ENCODE assay signal across 25 mouse cellular contexts in the genomic region with DNA sequence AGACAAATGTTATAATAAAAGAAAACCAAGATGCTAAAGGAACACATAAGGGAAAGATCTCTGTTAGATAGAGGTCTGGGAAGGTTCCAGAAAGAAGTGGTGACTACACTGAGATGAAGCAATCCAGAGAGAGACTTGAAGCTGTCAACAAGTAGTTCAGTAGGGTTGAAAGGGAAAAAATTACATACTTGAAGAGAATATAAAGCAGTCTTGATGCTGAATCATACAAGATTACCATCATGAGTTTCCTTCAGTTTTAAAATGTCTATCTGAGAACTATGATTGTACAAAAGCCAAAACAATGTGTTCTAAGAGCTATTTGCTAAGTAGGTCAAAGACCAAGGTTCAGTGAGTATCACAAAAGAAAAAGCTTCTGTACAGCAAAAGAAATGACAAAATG. TPM values are rescaled to one million over a fixed set of nuclear protein-coding genes. Genes with fewer than 3 reads are reported as not detected.
DNase-seq lines count a peak whose midpoint lies in the region; ATAC-seq and TF ChIP-seq lines count a peak whose summit lies in the region.
"Had no signal": no experiment of that assay in that cellular context is flagged by ENCODE, and none has a peak within 500 bp of the region (broad histone marks: within the 10 kb centered on the region; RNA-seq: fewer than 3 reads in every experiment).

No protein-coding gene starts in this region.

- no peak for ATAC-seq in liver, embryonic 12.5 days
- ATAC-seq in midbrain, embryonic 11.5 days (ENCODE audit: low FRiP score), result no peak
- ATAC-seq: CD4-positive, CD25-positive, alpha-beta regulatory T cell, adult 4 months; forebrain, embryonic 13.5 days; forebrain, embryonic 15.5 days; forebrain, postnatal 0 days had no signal

- H3K9ac ChIP-seq in liver, adult 2 months (ENCODE audit: low read depth, low read length), result no peak overlapping the region
- H3K9ac ChIP-seq in liver, embryonic 12.5 days, result no peak overlapping the region
- H3K9ac ChIP-seq in midbrain, embryonic 11.5 days (ENCODE audit: low read length), result no peak overlapping the region
- H3K9ac ChIP-seq: embryonic facial prominence, embryonic 12.5 days; forebrain, embryonic 13.5 days; forebrain, embryonic 15.5 days; forebrain, postnatal 0 days had no signal

- no peaks in the 10 kb centered on the region for H3K36me3 ChIP-seq in kidney, adult 2 months (ENCODE audit: control insufficient read depth, insufficient read depth, low read length)
- no peaks in the 10 kb centered on the region for H3K36me3 ChIP-seq in liver, adult 2 months (ENCODE audit: control insufficient read depth, insufficient read depth, low read length)
- no peaks in the 10 kb centered on the region for H3K36me3 ChIP-seq in liver, embryonic 12.5 days
- H3K36me3 ChIP-seq in midbrain, embryonic 11.5 days (ENCODE audit: control insufficient read depth, insufficient read depth, low read length), result no peaks in the 10 kb centered on the region
- H3K36me3 ChIP-seq: embryonic facial prominence, embryonic 10.5 days; embryonic facial prominence, embryonic 12.5 days; forebrain, embryonic 15.5 days; G1E had no signal

- H3K9me3 ChIP-seq in liver, embryonic 12.5 days (replicated peaks), result no peaks in the 10 kb centered on the region
- no peaks in the 10 kb centered on the region for H3K9me3 ChIP-seq in midbrain, embryonic 11.5 days (ENCODE audit: control insufficient read depth, low read length)
- H3K9me3 ChIP-seq: embryonic facial prominence, embryonic 10.5 days; embryonic facial prominence, embryonic 12.5 days; forebrain, embryonic 13.5 days; forebrain, embryonic 15.5 days; G1E had no signal

- no peaks in the 10 kb centered on the region for H3K4me1 ChIP-seq in kidney, adult 2 months (ENCODE audit: control insufficient read depth, insufficient read depth, low read length)
- no peaks in the 10 kb centered on the region for H3K4me1 ChIP-seq in liver, adult 2 months (ENCODE audit: control insufficient read depth, insufficient read depth, low read length)
- no peaks in the 10 kb centered on the region for H3K4me1 ChIP-seq in liver, embryonic 12.5 days
- H3K4me1 ChIP-seq in midbrain, embryonic 11.5 days (ENCODE audit: control insufficient read depth, insufficient read depth, low read length), result no peaks in the 10 kb centered on the region
- H3K4me1 ChIP-seq: embryonic facial prominence, embryonic 10.5 days; embryonic facial prominence, embryonic 12.5 days; forebrain, embryonic 13.5 days; forebrain, embryonic 15.5 days had no signal

- no peak overlapping the region for H3K27ac ChIP-seq in kidney, adult 2 months (ENCODE audit: insufficient read depth, low read depth, low read length)
- H3K27ac ChIP-seq in liver, adult 2 months (replicated peaks; ENCODE audit: insufficient read depth, low read depth, low read length), result no peak overlapping the region
- H3K27ac ChIP-seq in liver, embryonic 12.5 days, result no peak overlapping the region
- H3K27ac ChIP-seq in midbrain, embryonic 11.5 days (ENCODE audit: low read depth, low read length), result no peak overlapping the region
- H3K27ac ChIP-seq: embryonic facial prominence, embryonic 10.5 days; embryonic facial prominence, embryonic 12.5 days; forebrain, embryonic 13.5 days; forebrain, embryonic 15.5 days had no signal

- TF ChIP-seq CTCF in kidney, adult 2 months (conservative IDR thresholded peaks at IDR 0.05; ENCODE audit: insufficient read depth, insufficient read length, low read depth, low read length), result no peak
- no peak for TF ChIP-seq CTCF in liver, adult 2 months (IDR thresholded peaks at IDR 0.05; ENCODE audit: low read depth, low read length)

- H3K4me3 ChIP-seq in kidney, adult 2 months (ENCODE audit: insufficient read depth, low read depth, low read length), result no peak overlapping the region
- no peak overlapping the region for H3K4me3 ChIP-seq in liver, adult 2 months (ENCODE audit: insufficient read depth, low read depth, low read length)
- no peak overlapping the region for H3K4me3 ChIP-seq in liver, embryonic 12.5 days
- no peak overlapping the region for H3K4me3 ChIP-seq in midbrain, embryonic 11.5 days (ENCODE audit: low read depth, low read length)
- H3K4me3 ChIP-seq: embryonic facial prominence, embryonic 10.5 days; embryonic facial prominence, embryonic 12.5 days; forebrain, embryonic 13.5 days; forebrain, embryonic 15.5 days had no signal

- no peak for TF ChIP-seq POLR2A in kidney, adult 2 months (IDR thresholded peaks at IDR 0.05; ENCODE audit: low read depth, low read length)
- TF ChIP-seq POLR2A in liver, adult 2 months (IDR thresholded peaks at IDR 0.05; ENCODE audit: extremely low read depth, insufficient read depth, low read length), result no peak

- DNase-seq in kidney, adult 2 months, result peak; percentile 7
- no peak for DNase-seq in kidney, adult 11 months
- DNase-seq in liver, adult 2 months (ENCODE audit: extremely low read depth, low read depth, low spot score), result peak; percentile 31
- DNase-seq in 3T3-L1 (ENCODE audit: low read depth, low spot score) (peak; percentile 44), NIH3T3 (ENCODE audit: low read depth) (peak; percentile 3)
- no peak for DNase-seq in midbrain, embryonic 11.5 days (ENCODE audit: low spot score, missing footprints)
- DNase-seq in right cerebral cortex, postnatal 36 days (ENCODE audit: low spot score in 2 of 2), result no peak
- DNase-seq: adrenal gland, adult 8-10 months; adrenal gland, postnatal 14 days; adrenal gland, postnatal 36 days; B cell, adult 2 months; cerebellum, adult 11-12 months; cerebellum, adult 2 months; cerebellum, adult 9-10 months; cerebellum, postnatal 10 days; cerebellum, postnatal 25 days; forebrain, postnatal 0 days had no signal

- no peak overlapping the region for H3K4me2 ChIP-seq in liver, embryonic 12.5 days
- H3K4me2 ChIP-seq in midbrain, embryonic 11.5 days, result no peak overlapping the region
- H3K4me2 ChIP-seq: embryonic facial prominence, embryonic 12.5 days; forebrain, embryonic 13.5 days; forebrain, embryonic 15.5 days had no signal

- no peaks in the 10 kb centered on the region for H3K79me2 ChIP-seq in liver, adult 2 months (ENCODE audit: control insufficient read depth, insufficient read depth, low read length)

- no peaks in the 10 kb centered on the region for H3K27me3 ChIP-seq in kidney, adult 2 months (replicated peaks; ENCODE audit: control insufficient read depth, insufficient read depth, low read length)
- H3K27me3 ChIP-seq in liver, adult 2 months (ENCODE audit: control insufficient read depth, insufficient read depth, low read length), result no peaks in the 10 kb centered on the region
- no peaks in the 10 kb centered on the region for H3K27me3 ChIP-seq in liver, embryonic 12.5 days (replicated peaks)
- no peaks in the 10 kb centered on the region for H3K27me3 ChIP-seq in midbrain, embryonic 11.5 days (ENCODE audit: control insufficient read depth, insufficient read depth, low read length)
- H3K27me3 ChIP-seq: CH12.LX; embryonic facial prominence, embryonic 12.5 days; forebrain, embryonic 13.5 days; forebrain, embryonic 15.5 days had no signal

RNA-seq across cellular contexts. Expression of gene Gab3, which starts 48.6 kb away (rescaled TPM):
- polyA plus RNA-seq in kidney, adult 2 months (2012; rRNA removed), result 0.43 and 0.66 TPM in 2 replicates
- total RNA-seq in liver, adult 2 months (2014; rRNA removed), result 0.28 and 0.40 TPM in 2 replicates
- 0.11 and 0.18 TPM in 2 replicates for polyA plus RNA-seq in liver, adult 2 months (2012; rRNA removed)
- 1.0 and 1.4 TPM in 2 replicates for polyA plus RNA-seq in liver, embryonic 12.5 days (2016; fragmentation: Nextera tagmentation; extraction: Ambion mirVana)
- polyA plus RNA-seq in midbrain, embryonic 11.5 days (2014; fragmentation: Nextera tagmentation; extraction: Ambion mirVana), result 1.2 and 1.3 TPM in 2 replicates

RNA-seq across cellular contexts. Expression of gene Dkc1, which starts 59.0 kb away (rescaled TPM):
- 8.2 and 10.8 TPM in 2 replicates for polyA plus RNA-seq in kidney, adult 2 months (2012; rRNA removed)
- 22.4 and 24.0 TPM in 2 replicates for total RNA-seq in liver, adult 2 months (2014; rRNA removed)
- polyA plus RNA-seq in liver, adult 2 months (2012; rRNA removed), result 6.2 and 9.4 TPM in 2 replicates
- polyA plus RNA-seq in liver, embryonic 12.5 days (2016; fragmentation: Nextera tagmentation; extraction: Ambion mirVana), result 160 TPM in 2 replicates
- 119 and 126 TPM in 2 replicates for polyA plus RNA-seq in midbrain, embryonic 11.5 days (2014; fragmentation: Nextera tagmentation; extraction: Ambion mirVana)

Comparison
In these comparisons a context has a peak if more than half of its experiments do, and no peak if none do; other contexts are left out.
1. DNase-seq: peak in kidney, adult 2 months (single experiment), liver, adult 2 months (single experiment), 3T3-L1 (single experiment) and NIH3T3 (single experiment); none in kidney, adult 11 months (single experiment), midbrain, embryonic 11.5 days (single experiment) and right cerebral cortex, postnatal 36 days (0 of 2).
2. RNA of gene Dkc1, which starts 59.0 kb away (polyA plus RNA-seq): 160 TPM in liver, embryonic 12.5 days and 119 to 126 TPM in midbrain, embryonic 11.5 days; 8.2 to 10.8 TPM in kidney, adult 2 months and 6.2 to 9.4 TPM in liver, adult 2 months; every median in the first group is over 10 times any median in the second.